Mouse (Mus musculus) hindbrain, postnatal 0 days (tissue): ENCODE data around the gene Ubac2. TPM values are rescaled to one million over a fixed set of nuclear protein-coding genes. Genes with fewer than 3 reads are reported as not detected.

Experiments used
- ATAC-seq: fragments of 200-750 bp; cut with Nextera tagmentation; 2 replicates; pipeline ENCODE4 v1.8.0; 2017; ENCODE audit warnings: mild to moderate bottlenecking, moderate TSS enrichment, moderate library complexity
- DNase-seq: peaks from one replicate; pipeline ENCODE4 v3.0.0-alpha.2; 2015; ENCODE audit warnings: low spot score
- H3K27ac ChIP-seq: fragments of 300-500 bp; sonication (generic); 2 replicates; pipeline ENCODE4 v1.5.1; 2014; ENCODE audit warnings: mild to moderate bottlenecking
- H3K27me3 ChIP-seq: fragments of 300-500 bp; sonication (generic); 2 replicates; pipeline ENCODE4 v1.6.1; 2014; ENCODE audit warnings: low read length, mixed read lengths; ENCODE audit not compliant: insufficient read depth
- H3K36me3 ChIP-seq: fragments of 300-500 bp; sonication (generic); 2 replicates; pipeline ENCODE4 v1.6.1; 2014; ENCODE audit warnings: low read length, mixed read lengths; ENCODE audit not compliant: insufficient read depth
- H3K4me1 ChIP-seq: fragments of 300-500 bp; sonication (generic); 2 replicates; pipeline ENCODE4 v1.6.1; 2014; ENCODE audit warnings: antibody characterized with exemption, low read length, mixed read lengths; ENCODE audit not compliant: insufficient read depth
- H3K4me2 ChIP-seq: fragments of 300-500 bp; sonication (generic); 2 replicates; pipeline ENCODE4 v1.6.1; 2014; ENCODE audit warnings: low read depth, mild to moderate bottlenecking, low read length, moderate library complexity, mixed read lengths
- H3K4me3 ChIP-seq: fragments of 300-500 bp; sonication (generic); 2 replicates; pipeline ENCODE4 v1.5.1; 2014; ENCODE audit warnings: low read length
- H3K9ac ChIP-seq: fragments of 300-500 bp; sonication (generic); replicated peaks from 2 replicates; pipeline ENCODE4 v1.6.1; 2014; ENCODE audit warnings: mild to moderate bottlenecking, low read length, moderate library complexity, mixed read lengths
- H3K9me3 ChIP-seq: fragments of 300-500 bp; sonication (generic); 2 replicates; pipeline ENCODE4 v1.6.1; 2016; ENCODE audit warnings: low read length, mixed read lengths
- CTCF ChIP-seq: IDR thresholded peaks from 2 replicates; pipeline ENCODE4 v1.5.1; 2016; ENCODE audit warnings: antibody characterized with exemption, control low read depth, low read depth
- WGBS: fragments of 180-500 bp; shearing (Covaris S2); extraction: QIAGEN DNeasy Blood & Tissue Kit; methylation state at CpG from one replicate; pipeline ENCODE4 v1.1.7; 2014; 5-methylcytosine and 5-hydroxymethylcytosine counted together
- polyA plus RNA-seq: library from polyadenylated mRNA; unstranded; fragments of >200 nt; fragmentation: Nextera tagmentation; extraction: Ambion mirVana; gene quantifications from 2 replicates; pipeline ENCODE4 v1.2.1, GENCODE M21; 2015
- total RNA-seq: library from RNA; depleted of rRNA; stranded (reverse); fragments of >200 nt; gene quantifications from 2 replicates; pipeline ENCODE4 v1.2.3, GENCODE M21; 2014

The Ubac2 gene
- total and polyA plus RNA-seq, 2 experiments from 2014 or later, result 45.6 to 55.4 TPM

GRCm38 (mm10) chr14:121937601-121938255 is 59.3 kb downstream of the Ubac2 start:
- DNase-seq (no peak), ATAC-seq (no peak)
- WGBS, result 88% methylated on average over 11 of the region's 11 CpGs
- Histone ChIP-seq H3K36me3 (0 out of 2 replicates have a peak, but pooled peaks cover 4% of the 10 kb centered on the region), H3K4me3 (no peak overlapping the region), H3K27me3 (no peaks in the 10 kb centered on the region), H3K4me2 (no peak overlapping the region), H3K9ac (no peak overlapping the region), H3K9me3 (peaks cover 5% of the 10 kb centered on the region; the same call in 1 of the 2 replicates), H3K27ac (no peak overlapping the region), H3K4me1 (no peaks in the 10 kb centered on the region)
- TF ChIP-seq CTCF, result no peak

DNA sequence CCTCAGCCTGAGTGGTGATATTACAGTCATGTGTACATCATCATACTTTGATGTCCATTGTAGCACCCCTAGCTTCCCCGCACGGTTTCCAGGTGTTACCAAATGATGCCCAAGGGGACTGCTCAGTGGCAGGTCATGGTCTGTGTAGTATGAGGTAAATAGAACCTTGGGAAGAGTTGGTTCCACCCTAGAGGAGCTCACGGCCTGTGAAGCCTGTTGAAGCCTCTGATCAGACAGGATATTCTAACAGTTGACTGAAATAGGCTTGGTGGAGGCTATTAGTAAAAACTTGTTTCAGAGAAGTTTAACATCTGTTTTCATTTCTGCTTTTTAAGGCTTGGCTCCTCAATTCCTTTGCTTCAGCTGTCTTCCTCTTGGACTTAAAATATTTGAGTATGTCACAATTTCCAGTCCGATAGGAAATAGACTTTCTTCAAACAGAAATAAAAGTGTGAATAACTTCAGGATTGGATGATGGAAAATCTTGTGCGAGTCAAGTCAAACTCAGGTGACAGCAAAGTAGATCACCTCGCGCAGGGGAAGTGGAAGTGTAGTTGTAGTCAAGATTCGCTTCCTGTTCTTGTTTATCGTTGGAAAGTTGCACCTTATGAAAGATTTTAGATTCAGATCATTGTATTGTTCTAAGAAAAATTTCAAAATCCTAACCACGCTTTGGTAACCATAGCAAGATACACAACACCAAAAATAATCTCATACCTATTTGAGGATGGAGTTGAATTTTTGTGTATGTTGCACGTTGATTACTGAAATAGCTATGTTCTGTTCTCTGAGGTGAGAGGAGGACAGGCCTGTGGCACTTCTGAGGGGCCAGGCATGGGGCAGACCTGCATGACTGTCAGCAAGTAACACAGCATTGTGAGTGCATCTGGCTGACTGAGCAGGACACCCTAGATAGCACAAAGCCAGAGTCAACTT is 60.1 kb downstream of the Ubac2 start:
- Histone ChIP-seq H3K27me3 (no peaks in the 10 kb centered on the region), H3K4me2 (no peak overlapping the region), H3K4me1 (no peaks in the 10 kb centered on the region), H3K9me3 (peaks cover 5% of the 10 kb centered on the region; the same call in 1 of the 2 replicates), H3K36me3 (0 out of 2 replicates have a peak, but pooled peaks cover 4% of the 10 kb centered on the region), H3K4me3 (no peak overlapping the region), H3K9ac (no peak overlapping the region), H3K27ac (no peak overlapping the region)
- 92% methylated on average over 11 of the region's 11 CpGs for WGBS
- TF ChIP-seq CTCF, result no peak
- ATAC-seq (no peak), DNase-seq (no peak)

DNA sequence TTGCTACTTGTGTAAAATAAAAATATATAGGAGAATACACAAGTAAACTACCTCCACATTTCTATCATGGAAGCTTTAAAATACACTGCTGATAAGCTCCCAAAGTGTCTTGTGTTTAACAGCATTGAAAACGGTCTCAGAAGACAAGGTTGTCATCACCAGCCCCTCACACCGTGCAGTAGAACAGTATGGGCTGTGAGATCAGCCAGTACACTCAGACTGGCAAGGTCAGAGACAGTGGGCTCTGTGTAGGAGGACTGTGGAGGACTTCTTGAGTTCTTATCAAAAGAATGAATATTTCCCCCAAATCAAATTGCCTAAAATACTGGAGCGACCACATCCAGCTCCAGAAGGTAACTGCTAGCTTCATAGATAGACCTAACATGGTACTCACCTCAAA is 61.2 kb downstream of the Ubac2 start:
- no peak overlapping the region for H3K4me2 ChIP-seq
- ATAC-seq (no peak), DNase-seq (no peak)
- H3K9me3 ChIP-seq, result peaks cover 5% of the 10 kb centered on the region; the same call in 1 of the 2 replicates
- H3K36me3 ChIP-seq, result 0 out of 2 replicates have a peak, but pooled peaks cover under 1% of the 10 kb centered on the region
- no peak overlapping the region for H3K27ac ChIP-seq
- TF ChIP-seq CTCF, result no peak
- H3K4me1 ChIP-seq, result no peaks in the 10 kb centered on the region
- H3K27me3 ChIP-seq, result no peaks in the 10 kb centered on the region
- 96% methylated on average over 3 of the region's 3 CpGs for WGBS
- no peak overlapping the region for H3K4me3 ChIP-seq
- no peak overlapping the region for H3K9ac ChIP-seq

DNA sequence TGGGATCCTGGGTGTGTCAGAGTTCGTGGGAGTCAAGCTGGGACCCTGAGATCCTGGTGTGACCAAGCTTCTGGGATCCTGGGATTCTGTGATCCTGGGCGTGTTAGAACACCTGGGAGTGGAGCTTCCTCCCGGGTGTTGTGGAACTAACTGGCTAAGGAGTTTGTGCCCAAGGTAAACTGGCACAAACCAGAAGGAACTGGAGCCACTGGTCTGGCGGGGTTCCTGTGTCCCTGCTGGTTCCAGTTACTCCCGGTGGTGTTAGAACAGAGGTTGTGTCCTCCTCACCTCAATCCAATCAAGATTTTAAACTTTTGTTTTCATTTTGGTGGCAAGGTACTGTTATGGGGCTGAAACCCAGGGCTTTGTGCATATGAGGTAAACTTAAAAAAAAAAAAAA is 67.7 kb downstream of the Ubac2 start:
- Histone ChIP-seq H3K4me1 (no peaks in the 10 kb centered on the region), H3K36me3 (no peaks in the 10 kb centered on the region), H3K9me3 (no peaks in the 10 kb centered on the region), H3K9ac (no peak overlapping the region), H3K4me2 (no peak overlapping the region), H3K4me3 (no peak overlapping the region), H3K27me3 (no peaks in the 10 kb centered on the region), H3K27ac (no peak overlapping the region)
- WGBS, result 88% methylated on average over 5 of the region's 5 CpGs
- ATAC-seq (no peak), DNase-seq (no peak)
- TF ChIP-seq CTCF, result no peak

DNA sequence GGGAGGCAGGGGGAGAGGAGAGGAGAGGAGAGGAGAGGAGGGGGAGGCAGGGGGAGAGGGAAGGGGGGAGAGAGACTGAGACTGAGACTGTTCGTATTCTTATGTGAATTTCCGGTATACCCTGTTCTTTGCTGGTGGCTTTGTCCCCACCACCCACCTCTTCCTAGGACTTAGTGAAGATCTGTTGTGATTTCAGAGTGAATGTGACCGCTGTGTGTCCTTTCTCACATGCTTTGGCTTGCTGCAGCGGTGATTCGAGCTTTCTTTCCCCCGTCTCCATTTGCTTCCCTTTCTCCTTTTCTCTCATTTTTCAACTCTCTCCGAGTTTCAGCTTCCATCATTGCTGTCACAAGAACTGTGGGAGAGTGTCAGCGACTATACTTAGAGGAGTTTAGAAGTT is 68.3 kb downstream of the Ubac2 start:
- H3K9ac ChIP-seq, result no peak overlapping the region
- no peak for TF ChIP-seq CTCF
- ATAC-seq, result no peak
- no peaks in the 10 kb centered on the region for H3K27me3 ChIP-seq
- H3K4me1 ChIP-seq, result no peaks in the 10 kb centered on the region
- no peak overlapping the region for H3K27ac ChIP-seq
- no peak overlapping the region for H3K4me3 ChIP-seq
- no peaks in the 10 kb centered on the region for H3K9me3 ChIP-seq
- 67% methylated on average over 8 of the region's 8 CpGs for WGBS
- H3K36me3 ChIP-seq, result no peaks in the 10 kb centered on the region
- DNase-seq, result no peak
- H3K4me2 ChIP-seq, result no peak overlapping the region

DNA sequence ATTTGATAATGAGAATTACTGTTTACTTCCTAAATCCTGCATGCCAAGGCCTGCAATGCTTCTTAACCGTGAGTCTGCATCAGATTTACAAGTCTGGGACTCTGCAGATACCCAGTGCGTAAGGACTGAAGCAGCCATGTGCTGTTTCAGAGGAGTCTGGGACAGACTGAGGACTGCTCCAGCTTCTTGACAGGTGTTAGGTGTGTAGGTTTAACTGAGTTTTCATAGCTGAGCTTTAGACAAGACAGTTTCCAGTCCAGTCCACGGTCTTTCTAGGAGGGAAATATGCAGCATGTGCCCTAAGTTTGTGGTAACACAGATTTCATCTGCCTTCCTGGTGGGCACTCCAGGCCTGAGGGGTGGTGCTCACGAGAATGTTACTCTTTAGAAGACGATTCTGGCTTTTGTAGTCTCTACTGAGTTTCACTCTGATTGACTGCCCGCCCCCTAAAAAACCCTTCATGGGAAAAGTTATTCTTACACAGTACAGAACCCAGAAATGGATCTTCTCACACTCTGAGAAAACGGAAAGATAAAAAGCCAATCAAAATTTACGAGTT is 68.9 kb downstream of the Ubac2 start:
- H3K4me1 ChIP-seq, result no peaks in the 10 kb centered on the region
- H3K4me2 ChIP-seq, result no peak overlapping the region
- H3K27ac ChIP-seq, result no peak overlapping the region
- WGBS, result 80% methylated on average over 8 of the region's 8 CpGs
- H3K4me3 ChIP-seq, result no peak overlapping the region
- H3K9ac ChIP-seq, result no peak overlapping the region
- ATAC-seq (no peak), DNase-seq (no peak)
- H3K27me3 ChIP-seq, result no peaks in the 10 kb centered on the region
- H3K9me3 ChIP-seq, result no peaks in the 10 kb centered on the region
- H3K36me3 ChIP-seq, result no peaks in the 10 kb centered on the region
- TF ChIP-seq CTCF, result no peak
